Mouse (Mus musculus) hematopoietic stem cell, adult 5-6 weeks (primary cell): ENCODE measurements around the gene Gm10665. TPM values are rescaled to one million over a fixed set of nuclear protein-coding genes. Genes with fewer than 3 reads are reported as not detected.
"Not testable (repeated sequence)": the region's sequence is repeated elsewhere in the genome, so short reads cannot be mapped to it uniquely, and the experiment has no call there.

ENCODE experiments used
- ATAC-seq, 2 experiments: fragments of 125-278 bp in 1 of 2; replicated peaks in 1 of 2; 2 replicates each; pipeline ENCODE4 v1.8.0; 2016 to 2017; ENCODE audit warnings: inconsistent platforms in 2 of 2, mild to moderate bottlenecking in 2 of 2, moderate number of reproducible peaks in 2 of 2, low read depth in 1 of 2, moderate TSS enrichment in 1 of 2; ENCODE audit not compliant: low FRiP score in 2 of 2, poor library complexity in 2 of 2, severe bottlenecking in 2 of 2, insufficient read depth in 1 of 2, low TSS enrichment in 1 of 2
- total RNA-seq: library from RNA; stranded (forward); fragments of 172-1452, 232-1000 nt; gene quantifications from 2 replicates; pipeline ENCODE4 v1.2.3, GENCODE M21; 2017

Gene Gm10665
- total RNA-seq, result not detected in 2 replicates

- ATAC-seq, result not testable (repeated sequence)
Observed at GRCm38 (mm10) chr7:22463975-22464374, at the start of gene Gm10665. Gene Gm10665 (minus strand): TSS chr7:22464075.

GRCm38 (mm10) chr7:22499578-22499977 lies 35.7 kb upstream of the Gm10665 start, which contains the start of gene Vmn1r151:
Gene Vmn1r151 (minus strand): TSS chr7:22499678.
- not testable (repeated sequence) for ATAC-seq

GRCm38 (mm10) chr7:22438129-22438528 lies 25.7 kb downstream of the Gm10665 start, which contains the start of gene Vmn1r149:
Gene Vmn1r149 (minus strand): TSS chr7:22438229.
- not testable (repeated sequence) for ATAC-seq

- not testable (repeated sequence) for ATAC-seq
Observed at GRCm38 (mm10) chr7:22413283-22413682, 50.6 kb downstream of the Gm10665 start, which contains the start of gene Vmn1r148. Gene Vmn1r148 (plus strand): TSS chr7:22413583.

Other genes starting within 250 kb of the Gm10665 start
- gene Gm8453, start 234.6 kb downstream of the Gm10665 start, total RNA-seq, result not detected in 2 replicates
- not detected in 2 replicates for gene Gm4187, start 134.4 kb downstream of the Gm10665 start, total RNA-seq
- gene Gm8660, start 93.0 kb downstream of the Gm10665 start, total RNA-seq, result not detected in 2 replicates
- not detected in 2 replicates for gene Vmn1r148, start 50.5 kb downstream of the Gm10665 start, total RNA-seq
- not detected in 2 replicates for gene Vmn1r149, start 25.8 kb downstream of the Gm10665 start, total RNA-seq
- gene Vmn1r151, start 35.6 kb upstream of the Gm10665 start, total RNA-seq, result not detected in 2 replicates
- gene Vmn1r152, start 58.9 kb upstream of the Gm10665 start, total RNA-seq, result not detected in 2 replicates
- not detected in 2 replicates for gene Gm8677, start 70.8 kb upstream of the Gm10665 start, total RNA-seq
- not detected in 2 replicates for gene Gm4201, start 101.3 kb upstream of the Gm10665 start, total RNA-seq
- gene Gm4565, start 124.1 kb upstream of the Gm10665 start, total RNA-seq, result not detected in 2 replicates
- gene Vmn1r155, start 193.9 kb upstream of the Gm10665 start, total RNA-seq, result not detected in 2 replicates
- not detected in 2 replicates for gene Gm8693, start 228.2 kb upstream of the Gm10665 start, total RNA-seq